Mouse (Mus musculus) liver, embryonic 16.5 days (tissue): ENCODE results near the gene Dlgap1. TPM values are rescaled to one million over a fixed set of nuclear protein-coding genes. Genes with fewer than 3 reads are reported as not detected.

ENCODE experiments used
- ATAC-seq: fragments of 200-750 bp; cut with Nextera tagmentation; 2 replicates; pipeline ENCODE4 v1.8.0; 2017; ENCODE audit warnings: low read depth, mild to moderate bottlenecking, moderate number of reproducible peaks, moderate library complexity
- H3K27ac ChIP-seq: fragments of 300-500 bp; sonication (generic); 2 replicates; pipeline ENCODE4 v1.5.1; 2014; ENCODE audit warnings: mild to moderate bottlenecking, low read length
- H3K27me3 ChIP-seq: fragments of 300-500 bp; sonication (generic); 2 replicates; pipeline ENCODE4 v1.6.1; 2014; ENCODE audit warnings: low read depth, low read length, mixed read lengths; ENCODE audit not compliant: control insufficient read depth, insufficient read depth
- H3K36me3 ChIP-seq: fragments of 300-500 bp; sonication (generic); 2 replicates; pipeline ENCODE4 v1.6.1; 2014; ENCODE audit warnings: mild to moderate bottlenecking; ENCODE audit not compliant: control insufficient read depth, insufficient read depth
- H3K4me1 ChIP-seq: fragments of 300-500 bp; sonication (generic); 2 replicates; pipeline ENCODE4 v1.6.1; 2014; ENCODE audit warnings: low read depth, low read length, mixed read lengths; ENCODE audit not compliant: control insufficient read depth
- H3K4me2 ChIP-seq: fragments of 300-500 bp; sonication (generic); 2 replicates; pipeline ENCODE4 v1.6.1; 2014; ENCODE audit warnings: low read depth, low read length, mixed read lengths
- H3K4me3 ChIP-seq: fragments of 300-500 bp; sonication (generic); 2 replicates; pipeline ENCODE4 v1.5.1; 2014; ENCODE audit warnings: low read depth, mild to moderate bottlenecking, low read length
- H3K9ac ChIP-seq: fragments of 300-500 bp; sonication (generic); 2 replicates; pipeline ENCODE4 v1.6.1; 2014; ENCODE audit warnings: low read depth, low read length
- H3K9me3 ChIP-seq: fragments of 300-500 bp; sonication (generic); replicated peaks from 2 replicates; pipeline ENCODE4 v1.6.1; 2016; ENCODE audit warnings: low read length; ENCODE audit not compliant: control insufficient read depth
- WGBS: fragments of 180-500 bp; shearing (Covaris S2); extraction: QIAGEN DNeasy Blood & Tissue Kit; methylation state at CpG from one replicate; pipeline ENCODE4 v1.1.7; 2014; ENCODE audit not compliant: insufficient replicate concordance; 5-methylcytosine and 5-hydroxymethylcytosine counted together
- polyA plus RNA-seq: library from polyadenylated mRNA; unstranded; fragments of >200 nt; fragmentation: Nextera tagmentation; extraction: Ambion mirVana; gene quantifications from 2 replicates; pipeline ENCODE4 v1.2.1, GENCODE M21; 2015

Gene Dlgap1
- 0.04 and 0.09 TPM in 2 replicates for polyA plus RNA-seq

DNA sequence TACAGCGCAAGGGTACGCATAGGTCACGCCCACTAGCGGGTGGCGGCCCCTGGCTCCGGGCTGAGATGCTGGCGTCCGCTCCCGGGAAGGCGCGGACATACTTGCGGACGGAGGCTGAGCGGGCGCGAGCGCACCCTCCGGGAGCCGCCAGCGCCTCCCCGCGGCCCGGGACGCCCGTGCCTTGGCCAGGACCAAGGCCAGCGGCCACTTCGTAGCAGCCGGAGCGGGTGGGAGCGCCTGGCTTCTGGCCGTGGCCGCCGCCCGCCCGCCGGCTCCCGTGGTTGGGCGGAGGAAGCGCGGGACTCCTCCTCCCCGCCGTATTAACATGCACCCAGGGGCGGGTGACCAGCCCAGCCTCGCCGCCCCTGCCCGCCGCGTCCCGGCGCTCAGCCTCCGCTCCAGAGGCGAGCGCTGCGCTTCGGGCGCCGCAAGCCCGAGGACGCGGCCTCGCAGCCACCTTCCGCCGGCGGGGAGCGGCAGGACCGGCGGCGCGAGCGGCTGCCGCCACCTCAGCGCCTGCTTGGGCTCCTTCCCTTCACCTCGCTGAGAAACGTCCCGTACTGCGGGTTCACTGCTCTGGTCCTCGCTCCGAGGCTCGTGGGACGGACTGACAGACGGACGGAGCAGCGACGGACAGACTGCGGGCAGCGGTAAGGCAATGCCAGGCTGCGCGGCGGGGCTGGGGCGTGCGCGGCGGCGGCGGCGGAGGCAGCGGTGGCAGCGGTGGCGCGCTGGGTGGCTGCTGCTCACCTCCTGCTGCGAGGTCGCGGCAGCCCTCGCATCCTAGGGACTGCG lies at the start of gene Dlgap1:
Gene Dlgap1 (plus strand): TSS at position 53 of the 795 bp plus-strand sequence.
- WGBS: under 1% methylated on average over 95 of the region's 105 CpGs
- Histone ChIP-seq H3K27ac (no peak within 1 kb of the TSS), H3K27me3 (peaks cover 29% of the 10 kb centered on the region), H3K4me1 (no peaks in the 10 kb centered on the region), H3K4me2 (peak within 1 kb of the TSS; percentile 62), H3K36me3 (no peaks in the 10 kb centered on the region), H3K4me3 (peak within 1 kb of the TSS; percentile 41), H3K9me3 (no peaks in the 10 kb centered on the region), H3K9ac (no peak within 1 kb of the TSS)
- ATAC-seq: peak; percentile 64

- ATAC-seq: no peak
- no peaks in the 10 kb centered on the region for H3K27me3 ChIP-seq
- H3K9me3 ChIP-seq: no peaks in the 10 kb centered on the region
- no peak overlapping the region for H3K4me2 ChIP-seq
- no peak overlapping the region for H3K27ac ChIP-seq
- 51% methylated on average over 1 of the region's 1 CpGs for WGBS
- no peak overlapping the region for H3K4me3 ChIP-seq
- H3K9ac ChIP-seq: no peak overlapping the region
- no peaks in the 10 kb centered on the region for H3K36me3 ChIP-seq
- H3K4me1 ChIP-seq: no peaks in the 10 kb centered on the region
These were observed 13.9 kb upstream of the Dlgap1 start for GRCm38 (mm10) chr17:69954936-69955335.

DNA sequence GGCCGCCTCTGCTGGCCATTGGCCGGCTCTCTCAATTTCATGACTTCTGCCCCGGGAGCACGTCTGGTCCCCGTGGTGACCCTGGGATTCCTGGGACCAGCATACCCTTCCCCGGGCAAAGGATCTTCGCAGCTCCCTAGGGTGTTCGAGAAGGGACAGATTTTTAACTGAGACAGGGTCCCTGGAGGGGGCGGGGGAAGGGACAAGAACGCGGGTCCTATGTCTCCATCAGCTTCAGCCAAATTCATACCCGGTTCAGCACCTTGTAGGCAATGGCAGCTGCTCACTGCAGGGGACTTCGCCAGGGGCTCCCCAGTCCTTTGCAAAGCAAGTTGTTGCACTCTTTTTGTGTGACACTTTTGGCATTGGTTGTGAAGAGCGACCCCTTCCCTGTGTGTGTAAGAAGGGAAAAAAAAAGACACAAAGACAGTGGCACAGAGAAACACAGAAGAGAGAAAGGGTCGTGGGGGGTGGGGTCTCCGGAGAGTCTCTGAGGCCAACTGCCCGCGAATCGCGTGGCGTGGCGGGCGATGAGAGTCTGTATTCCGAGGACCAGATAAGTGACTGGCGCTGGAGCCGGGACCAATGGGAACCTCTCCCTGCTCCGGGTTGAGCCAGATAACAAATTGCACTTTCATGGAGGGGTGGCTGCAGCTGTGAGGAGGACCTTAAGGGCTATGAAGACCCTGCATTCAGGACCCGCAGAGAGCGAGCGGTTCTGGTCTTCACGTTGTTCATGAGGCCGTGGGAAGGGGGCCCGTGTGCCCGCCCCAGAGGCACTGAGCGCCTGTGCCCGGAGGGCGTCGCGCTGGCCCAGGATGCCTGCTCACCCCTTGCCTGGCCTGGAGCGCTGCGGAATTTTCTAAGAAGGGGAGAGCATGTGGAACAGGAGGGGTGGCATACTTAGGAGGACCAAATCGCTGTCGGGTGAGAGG lies 1.2 kb downstream of the Dlgap1 start:
- WGBS: 3% methylated on average over 43 of the region's 43 CpGs
- no peak for ATAC-seq
- peaks cover 29% of the 10 kb centered on the region for H3K27me3 ChIP-seq

GRCm38 (mm10) chr17:69973081-69973480 lies 4.2 kb downstream of the Dlgap1 start:
- Histone ChIP-seq H3K36me3 (no peaks in the 10 kb centered on the region), H3K27me3 (peaks cover 29% of the 10 kb centered on the region), H3K4me2 (no peak overlapping the region), H3K4me1 (no peaks in the 10 kb centered on the region), H3K9me3 (no peaks in the 10 kb centered on the region), H3K4me3 (no peak overlapping the region), H3K27ac (no peak overlapping the region), H3K9ac (no peak overlapping the region)
- WGBS: 42% methylated on average over 3 of the region's 3 CpGs
- ATAC-seq: no peak

More for the DNA sequence above, 1.2 kb downstream of the Dlgap1 start:
- Histone ChIP-seq H3K36me3 (no peaks in the 10 kb centered on the region), H3K9me3 (no peaks in the 10 kb centered on the region), H3K4me3 (no peak overlapping the region; the same call in 1 of the 2 replicates), H3K4me2 (peak overlapping the region; percentile 62), H3K9ac (no peak overlapping the region), H3K27ac (no peak overlapping the region), H3K4me1 (no peaks in the 10 kb centered on the region)

- H3K4me3 ChIP-seq: no peak overlapping the region
- 37% methylated on average over 6 of the region's 6 CpGs for WGBS
- H3K27ac ChIP-seq: no peak overlapping the region
- H3K9me3 ChIP-seq: no peaks in the 10 kb centered on the region
- H3K4me1 ChIP-seq: no peaks in the 10 kb centered on the region
- H3K27me3 ChIP-seq: peaks cover 22% of the 10 kb centered on the region
- H3K9ac ChIP-seq: no peak overlapping the region
- no peak overlapping the region for H3K4me2 ChIP-seq
- no peaks in the 10 kb centered on the region for H3K36me3 ChIP-seq
- ATAC-seq: no peak
These were observed 5.1 kb downstream of the Dlgap1 start for GRCm38 (mm10) chr17:69973991-69974390.

DNA sequence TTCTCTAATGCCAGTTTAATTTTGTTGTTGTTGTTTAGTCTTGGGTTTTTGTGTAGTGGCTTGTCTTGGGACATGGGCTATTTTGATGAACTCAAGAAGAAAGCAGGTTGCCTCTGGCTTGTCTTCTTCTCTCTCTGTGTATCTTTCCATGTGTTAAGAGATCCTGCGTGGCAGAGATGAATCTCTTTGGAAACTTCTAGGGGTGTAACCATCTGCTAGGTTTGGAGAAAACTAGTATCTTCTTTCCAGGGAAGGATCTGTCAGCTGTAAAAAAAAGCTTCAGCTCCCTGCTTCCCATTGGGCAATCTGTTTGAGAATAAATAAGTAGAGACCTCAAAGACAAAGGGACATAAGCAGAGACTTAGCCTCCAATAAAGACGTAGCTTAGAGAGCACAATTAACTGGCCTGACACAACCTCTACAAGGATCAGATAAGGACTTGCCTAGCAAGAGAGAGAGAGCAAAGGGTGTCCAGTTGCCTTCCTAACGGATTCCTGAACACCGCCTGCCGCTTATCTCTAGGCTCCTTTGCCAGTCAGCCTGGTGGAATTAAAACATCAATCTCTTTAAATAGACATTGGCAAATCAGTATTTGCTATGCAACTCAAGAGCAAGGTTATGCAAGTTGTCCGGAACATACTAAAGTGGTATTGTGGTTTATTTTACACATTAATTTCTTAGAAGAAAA lies 13.5 kb downstream of the Dlgap1 start:
- 47% methylated on average over 6 of the region's 6 CpGs for WGBS
- Histone ChIP-seq H3K27me3 (no peaks in the 10 kb centered on the region), H3K36me3 (no peaks in the 10 kb centered on the region), H3K4me2 (no peak overlapping the region), H3K9ac (no peak overlapping the region), H3K9me3 (no peaks in the 10 kb centered on the region), H3K4me1 (no peaks in the 10 kb centered on the region), H3K27ac (no peak overlapping the region), H3K4me3 (no peak overlapping the region)
- no peak for ATAC-seq

DNA sequence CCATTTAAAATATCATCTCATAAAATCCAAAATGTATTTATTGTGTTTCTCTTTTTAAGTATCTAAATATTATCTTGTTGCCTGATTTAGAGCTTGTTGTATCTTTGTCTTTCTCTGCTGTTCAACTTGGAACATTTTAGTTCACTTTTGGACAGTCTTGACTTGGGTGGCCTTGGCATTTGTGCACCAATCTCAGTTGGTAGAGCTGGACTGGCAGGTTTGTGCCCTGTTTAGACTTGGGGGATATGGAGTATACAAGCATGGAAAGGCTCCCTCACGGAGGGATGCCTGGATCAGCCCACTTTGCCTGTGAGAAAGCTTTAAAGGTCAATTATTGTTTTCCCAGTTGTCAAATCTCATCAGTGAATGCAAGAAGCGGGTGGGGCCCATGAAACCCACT lies 27.5 kb downstream of the Dlgap1 start:
- Histone ChIP-seq H3K36me3 (no peaks in the 10 kb centered on the region), H3K4me3 (no peak overlapping the region), H3K27me3 (no peaks in the 10 kb centered on the region), H3K9ac (no peak overlapping the region), H3K4me1 (no peaks in the 10 kb centered on the region), H3K4me2 (no peak overlapping the region), H3K27ac (no peak overlapping the region), H3K9me3 (no peaks in the 10 kb centered on the region; the same call in 1 of the 2 replicates)
- no peak for ATAC-seq
- WGBS: 42% methylated on average over 2 of the region's 2 CpGs

DNA sequence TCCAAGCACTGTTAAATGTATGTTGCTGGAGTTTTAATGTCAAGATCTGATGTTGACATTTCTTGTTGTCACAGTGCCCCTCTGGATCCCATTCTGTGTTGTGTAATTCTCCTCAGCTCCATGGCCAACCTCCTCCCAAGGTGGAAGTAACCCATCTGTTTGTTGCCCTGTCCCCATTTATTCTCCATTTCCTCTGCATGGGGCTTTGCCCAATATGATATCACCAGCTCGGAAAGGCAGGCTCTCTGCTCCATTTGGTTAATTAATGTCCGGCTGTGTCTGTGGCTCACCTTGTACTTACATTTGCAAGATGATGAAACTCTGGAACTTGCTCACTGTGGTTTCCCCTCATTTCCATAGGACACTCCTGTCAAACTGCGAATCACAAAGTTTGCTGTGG lies 33.2 kb downstream of the Dlgap1 start:
- no peak overlapping the region for H3K4me3 ChIP-seq
- H3K4me1 ChIP-seq: no peaks in the 10 kb centered on the region
- no peaks in the 10 kb centered on the region for H3K9me3 ChIP-seq
- H3K4me2 ChIP-seq: no peak overlapping the region
- H3K27me3 ChIP-seq: no peaks in the 10 kb centered on the region
- no peaks in the 10 kb centered on the region for H3K36me3 ChIP-seq
- no peak for ATAC-seq
- 64% methylated on average over 3 of the region's 3 CpGs for WGBS
- H3K9ac ChIP-seq: no peak overlapping the region
- H3K27ac ChIP-seq: no peak overlapping the region
